Mouse (Mus musculus) myocyte (in vitro differentiated cells): Measurements from ENCODE around the gene Theg. TPM values are rescaled to one million over a fixed set of nuclear protein-coding genes. Genes with fewer than 3 reads are reported as not detected.

Experiments used
- H3K27me3 ChIP-seq: one replicate; pipeline ENCODE4 v1.6.1; 2011; ENCODE audit not compliant: control insufficient read depth, insufficient read depth, insufficient read length
- H3K36me3 ChIP-seq: one replicate; pipeline ENCODE4 v1.6.1; 2011; ENCODE audit not compliant: control insufficient read depth, insufficient read depth
- H3K4me2 ChIP-seq: one replicate; pipeline ENCODE4 v1.6.1; 2011; ENCODE audit warnings: low read depth, control low read depth
- H3K4me3 ChIP-seq: one replicate; pipeline ENCODE4 v1.5.1; 2011; ENCODE audit warnings: mild to moderate bottlenecking, control low read depth, moderate library complexity
- H3K79me2 ChIP-seq: one replicate; pipeline ENCODE4 v1.6.1; 2011; ENCODE audit not compliant: control insufficient read depth, insufficient read depth
- H3ac ChIP-seq: one replicate; pipeline ENCODE4 v1.6.1; 2011; ENCODE audit not compliant: control insufficient read depth, insufficient read length
- CEBPB ChIP-seq: IDR thresholded peaks from 2 replicates; pipeline ENCODE4 v1.6.1; 2011; ENCODE audit warnings: mild to moderate bottlenecking, moderate library complexity; ENCODE audit not compliant: poor library complexity, insufficient read depth, severe bottlenecking
- E2F4 ChIP-seq: IDR thresholded peaks from one replicate; pipeline ENCODE4 v1.6.1; 2011; ENCODE audit warnings: mild to moderate bottlenecking, control low read depth, moderate library complexity; ENCODE audit not compliant: insufficient read depth
- MAX ChIP-seq: IDR thresholded peaks from one replicate; pipeline ENCODE4 v1.6.1; 2011; ENCODE audit warnings: low read depth, mild to moderate bottlenecking, control low read depth
- MYOD1 ChIP-seq, 3 experiments: IDR thresholded peaks; one replicate each; pipeline ENCODE4 v1.6.1; 2011; ENCODE audit warnings: control low read depth in 2 of 3, low read depth in 2 of 3, mild to moderate bottlenecking in 2 of 3, moderate library complexity in 1 of 3; ENCODE audit not compliant: insufficient read length in 2 of 3, control insufficient read depth in 1 of 3
- MYOG ChIP-seq, 3 experiments: IDR thresholded peaks; one replicate each; pipeline ENCODE4 v1.6.1; 2011; ENCODE audit warnings: control low read depth in 2 of 3, low read depth in 2 of 3, mild to moderate bottlenecking in 2 of 3; ENCODE audit not compliant: insufficient read length in 2 of 3, control insufficient read depth in 1 of 3, insufficient read depth in 1 of 3
- POLR2A ChIP-seq: IDR thresholded peaks from one replicate; pipeline ENCODE4 v1.6.1; 2011; ENCODE audit warnings: low read depth, mild to moderate bottlenecking, control low read depth, moderate library complexity; ENCODE audit not compliant: insufficient read length
- POLR2AphosphoS2 ChIP-seq: IDR thresholded peaks from one replicate; pipeline ENCODE4 v1.6.1; 2011; ENCODE audit warnings: low read depth, control low read depth; ENCODE audit not compliant: insufficient read length
- REST ChIP-seq: IDR thresholded peaks from one replicate; pipeline ENCODE4 v1.6.1; 2011; ENCODE audit warnings: mild to moderate bottlenecking, control low read depth, moderate library complexity; ENCODE audit not compliant: insufficient read depth, insufficient read length
- SRF ChIP-seq: IDR thresholded peaks from one replicate; pipeline ENCODE4 v1.6.1; 2011; ENCODE audit warnings: low read depth; ENCODE audit not compliant: control insufficient read depth, insufficient read length
- TCF12 ChIP-seq: IDR thresholded peaks from one replicate; pipeline ENCODE4 v1.6.1; 2011; ENCODE audit warnings: mild to moderate bottlenecking, control low read depth; ENCODE audit not compliant: poor library complexity, insufficient read depth, severe bottlenecking
- TCF3 ChIP-seq: IDR thresholded peaks from one replicate; pipeline ENCODE4 v1.6.1; 2011; ENCODE audit warnings: low read depth, control low read depth; ENCODE audit not compliant: insufficient read length
- USF1 ChIP-seq: IDR thresholded peaks from one replicate; pipeline ENCODE4 v1.6.1; 2011; ENCODE audit warnings: low read depth, mild to moderate bottlenecking, control low read depth, moderate library complexity
- polyA plus RNA-seq: library from polyadenylated mRNA; unstranded; fragments of >200 nt; fragmentation: generic; extraction: Trizol; gene quantifications from one replicate; pipeline ENCODE4 v1.2.1, GENCODE M21; 2012; ENCODE audit warnings: missing spikeins

Gene Theg
- polyA plus RNA-seq, 1 experiment, result not detected

DNA sequence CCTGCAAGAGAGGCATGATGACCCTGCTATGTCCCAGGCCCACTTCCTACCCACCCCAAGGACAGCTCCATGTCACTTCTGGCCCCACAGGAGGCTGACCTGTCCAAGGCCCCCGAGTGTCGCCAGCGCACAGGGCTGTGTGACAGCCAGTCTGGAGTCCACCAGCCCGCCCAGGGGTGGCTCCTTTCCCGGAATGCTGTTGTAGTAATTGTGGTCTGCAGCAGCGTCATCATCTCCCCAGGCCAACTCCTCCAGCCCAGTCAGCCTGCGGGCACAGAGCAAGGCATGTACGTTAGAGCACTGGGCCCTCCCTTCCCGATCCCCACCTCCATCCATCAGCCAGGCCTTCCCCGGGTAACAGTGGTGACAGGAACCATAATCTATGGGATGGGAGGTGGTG lies 39.0 kb upstream of the Theg start:
- TF ChIP-seq MYOG (IDR thresholded peaks at IDR 0.05; ENCODE audit: control insufficient read depth in 1 of 3, insufficient read depth in 1 of 3, insufficient read length in 2 of 3, low read depth in 2 of 3) (no peak), POLR2A (no peak), USF1 (no peak), TCF3 (no peak), SRF (no peak), POLR2AphosphoS2 (no peak), MAX (no peak), REST (no peak), CEBPB (no peak), MYOD1 (IDR thresholded peaks at IDR 0.05; ENCODE audit: control insufficient read depth in 1 of 3, insufficient read length in 2 of 3, low read depth in 2 of 3) (no peak), E2F4 (no peak), TCF12 (no peak)

DNA sequence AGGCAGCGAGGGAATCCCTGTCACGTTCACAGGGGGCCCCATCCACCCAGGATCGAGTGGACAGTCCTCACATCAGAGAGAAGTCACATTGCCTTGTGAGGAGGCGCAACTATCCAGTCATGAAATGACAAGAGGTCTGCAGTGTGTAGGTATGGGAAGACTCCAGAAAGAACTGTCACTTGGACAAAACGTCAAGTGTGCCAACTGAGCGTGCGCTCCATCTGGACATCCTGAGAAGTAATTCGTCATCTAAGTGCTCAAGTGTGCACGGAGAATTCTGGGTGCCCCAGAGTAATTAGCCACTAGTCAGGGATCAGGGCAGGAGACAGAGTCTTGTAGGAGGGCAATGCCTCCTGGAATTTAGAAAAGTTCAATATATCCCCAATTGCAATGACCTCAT lies 38.3 kb upstream of the Theg start:
- H3K36me3 ChIP-seq, result no peaks in the 10 kb centered on the region
- no peaks in the 10 kb centered on the region for H3K27me3 ChIP-seq
- H3K79me2 ChIP-seq, result no peaks in the 10 kb centered on the region
- TF ChIP-seq CEBPB, result no peak
- no peak overlapping the region for H3K4me3 ChIP-seq
- H3ac ChIP-seq, result no peak overlapping the region
- no peak overlapping the region for H3K4me2 ChIP-seq

More for the DNA sequence above, 39.0 kb upstream of the Theg start:
- Histone ChIP-seq H3K27me3 (no peaks in the 10 kb centered on the region), H3K4me3 (no peak overlapping the region), H3ac (no peak overlapping the region), H3K36me3 (no peaks in the 10 kb centered on the region), H3K4me2 (peak overlapping the region; percentile 38), H3K79me2 (no peaks in the 10 kb centered on the region)

DNA sequence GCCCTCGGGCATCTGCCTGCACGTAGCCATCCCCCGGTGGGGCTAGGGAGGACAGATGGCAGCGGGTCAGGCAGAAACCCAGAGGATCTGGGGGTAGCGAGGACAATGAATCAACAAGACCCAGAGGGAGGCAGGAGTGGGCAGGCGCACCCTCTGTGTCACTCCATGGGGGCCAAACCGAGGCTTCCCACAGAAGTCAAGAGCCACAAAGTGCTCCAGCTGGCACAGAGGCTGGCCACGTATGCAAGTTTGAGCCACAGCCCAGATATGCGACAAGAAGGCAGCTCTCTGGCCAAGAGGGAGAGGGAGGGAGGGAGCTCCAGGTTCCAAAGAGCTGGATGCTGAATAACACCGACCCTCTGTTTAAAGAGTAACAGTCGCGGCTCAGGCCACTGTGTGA lies 36.8 kb upstream of the Theg start:
- no peaks in the 10 kb centered on the region for H3K27me3 ChIP-seq
- H3K4me2 ChIP-seq, result no peak overlapping the region
- H3K79me2 ChIP-seq, result no peaks in the 10 kb centered on the region
- H3K4me3 ChIP-seq, result no peak overlapping the region
- no peaks in the 10 kb centered on the region for H3K36me3 ChIP-seq
- TF ChIP-seq MYOG (IDR thresholded peaks at IDR 0.05; ENCODE audit: control insufficient read depth in 1 of 3, insufficient read depth in 1 of 3, insufficient read length in 2 of 3, low read depth in 2 of 3), result no peak
- no peak for TF ChIP-seq E2F4
- TF ChIP-seq POLR2AphosphoS2, result no peak
- no peak for TF ChIP-seq TCF12
- TF ChIP-seq MAX, result no peak
- TF ChIP-seq CEBPB, result no peak
- no peak for TF ChIP-seq POLR2A
- no peak for TF ChIP-seq MYOD1 (IDR thresholded peaks at IDR 0.05; ENCODE audit: control insufficient read depth in 1 of 3, insufficient read length in 2 of 3, low read depth in 2 of 3)
- no peak for TF ChIP-seq USF1
- no peak for TF ChIP-seq REST
- no peak for TF ChIP-seq TCF3
- TF ChIP-seq SRF, result no peak
- no peak overlapping the region for H3ac ChIP-seq

DNA sequence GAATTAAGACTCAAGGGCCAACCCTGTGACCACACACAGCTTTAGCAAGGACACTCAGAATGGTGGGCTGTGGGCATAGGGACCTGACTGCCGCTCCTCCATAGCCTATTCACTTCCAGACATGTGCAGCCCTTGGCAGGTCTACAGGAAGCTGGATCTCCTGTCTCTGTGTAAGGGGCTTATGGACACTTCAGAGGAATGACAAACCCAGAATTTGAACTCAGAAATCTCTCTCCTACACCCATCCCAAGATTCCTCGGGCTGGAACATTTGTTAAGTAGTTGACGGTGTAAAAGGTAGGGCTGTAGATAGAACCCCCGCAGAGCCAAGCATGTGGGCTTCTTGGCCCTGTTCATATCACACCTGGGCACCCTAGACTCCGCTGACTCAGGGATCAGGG lies 29.2 kb upstream of the Theg start:
- H3K4me3 ChIP-seq, result no peak overlapping the region
- no peak overlapping the region for H3K4me2 ChIP-seq
- peaks cover 23% of the 10 kb centered on the region for H3K27me3 ChIP-seq
- H3K79me2 ChIP-seq, result no peaks in the 10 kb centered on the region
- no peaks in the 10 kb centered on the region for H3K36me3 ChIP-seq
- TF ChIP-seq E2F4 (no peak), REST (no peak), TCF12 (no peak), POLR2A (no peak), POLR2AphosphoS2 (no peak)
- H3ac ChIP-seq, result no peak overlapping the region

DNA sequence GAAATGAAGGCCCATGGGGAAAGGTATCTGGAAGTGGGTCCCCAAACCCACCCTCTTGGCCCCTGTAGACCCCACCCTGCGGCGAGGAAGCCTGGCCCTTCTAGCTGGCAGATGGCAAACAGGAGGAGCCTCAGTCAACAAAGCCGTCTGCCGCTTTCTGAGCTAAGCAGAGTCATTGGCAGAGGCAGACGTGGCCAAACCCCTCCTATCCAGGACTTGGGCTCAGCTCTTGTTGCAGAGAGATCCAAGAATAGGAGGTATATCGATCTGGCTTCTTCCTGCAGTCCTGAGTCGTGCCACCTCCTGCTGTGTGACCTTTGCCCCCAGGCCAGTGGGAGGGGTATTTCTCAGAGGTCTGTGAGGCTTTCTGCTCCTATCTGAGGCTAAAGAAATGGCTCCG lies 28.7 kb upstream of the Theg start:
- Histone ChIP-seq H3K4me2 (no peak overlapping the region), H3K27me3 (peaks cover 27% of the 10 kb centered on the region), H3K36me3 (no peaks in the 10 kb centered on the region), H3K79me2 (no peaks in the 10 kb centered on the region), H3ac (no peak overlapping the region), H3K4me3 (no peak overlapping the region)
- TF ChIP-seq TCF12 (no peak), POLR2A (no peak), E2F4 (no peak), SRF (no peak), MAX (no peak), REST (no peak), TCF3 (no peak), USF1 (no peak), MYOG (IDR thresholded peaks at IDR 0.05; ENCODE audit: control insufficient read depth in 1 of 3, insufficient read depth in 1 of 3, insufficient read length in 2 of 3, low read depth in 2 of 3) (no peak), POLR2AphosphoS2 (no peak), CEBPB (no peak), MYOD1 (IDR thresholded peaks at IDR 0.05; ENCODE audit: control insufficient read depth in 1 of 3, insufficient read length in 2 of 3, low read depth in 2 of 3) (no peak)
